Mouse (Mus musculus): ENCODE results near the gene Ntf3.

DNA sequence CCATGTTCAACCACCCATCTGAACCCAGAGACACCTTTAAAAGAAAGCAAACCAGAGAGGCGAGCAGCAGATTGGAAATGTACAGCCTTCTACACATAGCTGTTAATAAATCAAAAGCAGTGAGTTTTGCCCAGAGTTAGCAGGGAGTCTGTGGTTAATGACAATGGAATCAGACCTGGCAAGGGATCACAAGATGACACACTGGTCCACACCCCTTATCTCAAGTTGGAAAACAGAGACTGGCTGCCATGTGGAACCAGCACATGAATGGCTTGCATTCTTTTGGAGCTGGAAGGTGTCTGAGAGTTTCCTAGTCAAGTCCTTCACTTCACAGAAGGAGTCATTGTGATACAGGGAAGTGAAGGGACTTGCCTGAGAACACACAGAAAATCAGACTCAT lies 5.4 kb upstream of the Ntf3 start:
- no peak for TF ChIP-seq CTCF (IDR thresholded peaks at IDR 0.05 in 2 of 3, conservative IDR thresholded peaks at IDR 0.05 in 1 of 3; ENCODE audit: control insufficient read depth in 1 of 3, insufficient read depth in 1 of 3, low read depth in 2 of 3, low read length in 3 of 3, poor library complexity in 1 of 3, severe bottlenecking in 1 of 3)
- no peak for TF ChIP-seq POLR2AphosphoS5 (IDR thresholded peaks at IDR 0.05; ENCODE audit: borderline replicate concordance, low read depth, low read length)
- no peak for TF ChIP-seq BHLHE40 (IDR thresholded peaks at IDR 0.05; ENCODE audit: borderline replicate concordance, low read depth, low read length)
- TF ChIP-seq POLR2A (IDR thresholded peaks at IDR 0.05; ENCODE audit: control insufficient read depth in 1 of 2, insufficient read depth in 1 of 2, low read depth in 1 of 2, low read length in 2 of 2, poor library complexity in 1 of 2), result no peak
- no peak for TF ChIP-seq GATA1 (IDR thresholded peaks at IDR 0.05; ENCODE audit: low read depth, low read length)
- TF ChIP-seq EP300 (IDR thresholded peaks at IDR 0.05; ENCODE audit: low read depth in 1 of 2, low read length in 2 of 2), result no peak
- TF ChIP-seq HCFC1 (IDR thresholded peaks at IDR 0.05; ENCODE audit: low read depth, low read length), result no peak
